Mouse (Mus musculus): ENCODE results near the gene Bcl11a. TPM values are rescaled to one million over a fixed set of nuclear protein-coding genes. Genes with fewer than 3 reads are reported as not detected.
A peak's percentile ranks its signal among the peaks of the same experiment; 100 is the strongest.

Gene Bcl11a
- polyA plus RNA-seq, 1 experiment from 2014 or later, result 29.6 TPM

DNA sequence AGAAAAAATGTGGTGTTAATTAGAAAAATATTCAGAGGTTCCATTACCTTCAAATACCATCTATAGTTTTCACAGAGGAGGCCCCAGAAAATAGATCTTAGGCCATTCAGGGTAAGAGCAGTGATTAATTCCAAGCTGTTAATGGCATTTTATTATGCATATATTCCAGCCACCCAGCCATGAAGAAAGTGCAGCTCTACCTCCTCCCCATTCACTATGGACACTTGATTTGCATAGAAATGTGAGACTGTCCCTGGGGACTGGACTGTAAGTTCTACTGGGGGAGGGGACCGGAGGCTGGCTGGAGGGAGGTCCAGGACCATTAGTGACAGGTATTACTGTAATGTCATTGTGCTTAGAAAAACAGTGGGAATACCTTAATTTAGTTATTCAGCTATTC lies 119.6 kb downstream of the Bcl11a start:
- H3K27ac ChIP-seq (ENCODE audit: low read depth), result no peak overlapping the region
- no peaks in the 10 kb centered on the region for H3K27me3 ChIP-seq (replicated peaks; ENCODE audit: control insufficient read depth, insufficient read depth, low read length)
- no peak overlapping the region for H3K4me2 ChIP-seq (ENCODE audit: low read length)
- DNase-seq (ENCODE audit: low spot score) (no peak), ATAC-seq (replicated peaks; ENCODE audit: low FRiP score, low TSS enrichment, low read depth) (no peak)
- H3K4me1 ChIP-seq (replicated peaks; ENCODE audit: control insufficient read depth, insufficient read depth, low read length), result peaks cover 5% of the 10 kb centered on the region; the same call in 1 of the 2 replicates
- WGBS, result 81% methylated on average over 1 of the region's 1 CpGs
- H3K36me3 ChIP-seq (ENCODE audit: control insufficient read depth, insufficient read depth, low read length), result no peaks in the 10 kb centered on the region
- H3K9ac ChIP-seq (ENCODE audit: low read length), result no peak overlapping the region
- no peak overlapping the region for H3K4me3 ChIP-seq (ENCODE audit: low read depth, low read length)
- no peaks in the 10 kb centered on the region for H3K9me3 ChIP-seq (ENCODE audit: control insufficient read depth, low read length)

DNA sequence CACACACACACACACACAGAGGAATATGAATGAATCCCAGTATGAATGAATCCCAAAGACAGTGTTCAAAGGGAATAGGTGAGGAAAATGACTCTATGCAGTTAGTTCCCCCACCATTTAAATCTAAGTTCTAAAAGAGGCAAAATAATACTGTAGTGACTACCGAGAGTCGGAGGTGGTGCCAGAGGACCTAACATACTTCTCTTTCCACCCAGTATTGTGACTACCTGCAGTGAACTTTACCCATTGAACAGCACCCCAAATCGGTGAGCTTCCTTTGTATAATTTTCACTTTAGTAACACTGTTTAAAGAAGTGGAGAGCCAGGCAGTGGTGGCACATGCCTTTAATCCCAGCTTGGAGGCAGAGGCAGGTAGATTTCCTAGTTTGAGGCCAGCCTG lies 121.7 kb downstream of the Bcl11a start:
- no peak for ATAC-seq (replicated peaks; ENCODE audit: low FRiP score, low TSS enrichment, low read depth)
- Histone ChIP-seq H3K9me3 (ENCODE audit: control insufficient read depth, low read length) (no peaks in the 10 kb centered on the region), H3K4me2 (ENCODE audit: low read length) (no peak overlapping the region), H3K27ac (ENCODE audit: low read depth) (no peak overlapping the region), H3K9ac (ENCODE audit: low read length) (no peak overlapping the region), H3K36me3 (ENCODE audit: control insufficient read depth, insufficient read depth, low read length) (no peaks in the 10 kb centered on the region), H3K27me3 (replicated peaks; ENCODE audit: control insufficient read depth, insufficient read depth, low read length) (no peaks in the 10 kb centered on the region), H3K4me3 (ENCODE audit: low read depth, low read length) (no peak overlapping the region), H3K4me1 (replicated peaks; ENCODE audit: control insufficient read depth, insufficient read depth, low read length) (peaks cover 14% of the 10 kb centered on the region)
- WGBS, result 93% methylated on average over 3 of the region's 3 CpGs
- DNase-seq (ENCODE audit: low spot score), result no peak

DNA sequence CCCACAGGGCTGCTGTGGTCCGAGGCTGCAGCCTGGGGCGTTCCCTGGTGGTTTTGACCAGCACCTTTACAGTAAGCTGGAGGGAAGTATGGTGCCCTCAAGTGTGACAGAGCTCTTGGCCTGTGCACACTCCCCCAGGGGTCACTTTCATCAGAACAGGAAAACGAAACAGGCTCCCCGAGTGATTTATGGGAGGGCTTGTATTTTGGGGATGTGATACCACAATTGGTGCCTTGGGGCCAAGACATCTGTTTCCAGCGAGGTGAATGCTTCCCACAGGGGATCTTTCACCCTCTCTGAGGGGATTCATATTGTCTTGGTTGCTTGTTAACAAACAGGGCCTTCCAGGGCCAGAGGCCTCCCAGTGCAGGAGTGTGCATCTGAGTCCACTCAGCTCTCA lies 122.5 kb downstream of the Bcl11a start:
- no peak overlapping the region for H3K27ac ChIP-seq (ENCODE audit: low read depth)
- no peaks in the 10 kb centered on the region for H3K9me3 ChIP-seq (ENCODE audit: control insufficient read depth, low read length)
- 75% methylated on average over 5 of the region's 5 CpGs for WGBS
- no peak for ATAC-seq (replicated peaks; ENCODE audit: low FRiP score, low TSS enrichment, low read depth)
- DNase-seq (ENCODE audit: low spot score), result no peak
- no peaks in the 10 kb centered on the region for H3K27me3 ChIP-seq (replicated peaks; ENCODE audit: control insufficient read depth, insufficient read depth, low read length)
- peaks cover 14% of the 10 kb centered on the region for H3K4me1 ChIP-seq (replicated peaks; ENCODE audit: control insufficient read depth, insufficient read depth, low read length)
- no peak overlapping the region for H3K4me3 ChIP-seq (ENCODE audit: low read depth, low read length)
- no peak overlapping the region for H3K4me2 ChIP-seq (ENCODE audit: low read length)
- H3K9ac ChIP-seq (ENCODE audit: low read length), result no peak overlapping the region
- no peaks in the 10 kb centered on the region for H3K36me3 ChIP-seq (ENCODE audit: control insufficient read depth, insufficient read depth, low read length)

DNA sequence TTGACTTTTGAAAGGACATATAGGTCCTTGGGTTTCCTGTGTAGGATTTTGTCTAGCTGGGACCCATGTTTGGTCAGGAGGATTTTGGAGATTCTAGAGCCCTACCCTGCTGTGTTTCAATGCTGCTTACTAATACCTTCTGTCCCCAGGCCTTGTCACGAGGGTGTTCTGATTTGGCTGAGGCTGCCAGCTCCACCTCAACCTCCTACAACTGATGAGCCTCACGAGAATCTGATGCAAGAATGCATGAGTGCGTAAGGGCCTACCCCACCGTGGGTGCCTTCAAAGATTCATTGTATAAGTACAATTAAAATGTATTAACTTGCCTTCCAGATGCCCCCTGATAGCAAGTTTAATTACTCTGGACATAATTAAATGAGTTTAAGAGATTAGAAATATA lies 123.4 kb downstream of the Bcl11a start:
- H3K9me3 ChIP-seq (ENCODE audit: control insufficient read depth, low read length), result no peaks in the 10 kb centered on the region
- no peak overlapping the region for H3K4me2 ChIP-seq (ENCODE audit: low read length)
- DNase-seq (ENCODE audit: low spot score) (no peak), ATAC-seq (replicated peaks; ENCODE audit: low FRiP score, low TSS enrichment, low read depth) (no peak)
- no peaks in the 10 kb centered on the region for H3K27me3 ChIP-seq (replicated peaks; ENCODE audit: control insufficient read depth, insufficient read depth, low read length)
- no peaks in the 10 kb centered on the region for H3K36me3 ChIP-seq (ENCODE audit: control insufficient read depth, insufficient read depth, low read length)
- no peak overlapping the region for H3K9ac ChIP-seq (ENCODE audit: low read length)
- H3K4me1 ChIP-seq (replicated peaks; ENCODE audit: control insufficient read depth, insufficient read depth, low read length), result peaks cover 14% of the 10 kb centered on the region
- WGBS, result 85% methylated on average over 4 of the region's 4 CpGs
- H3K27ac ChIP-seq (ENCODE audit: low read depth), result no peak overlapping the region
- no peak overlapping the region for H3K4me3 ChIP-seq (ENCODE audit: low read depth, low read length)

DNA sequence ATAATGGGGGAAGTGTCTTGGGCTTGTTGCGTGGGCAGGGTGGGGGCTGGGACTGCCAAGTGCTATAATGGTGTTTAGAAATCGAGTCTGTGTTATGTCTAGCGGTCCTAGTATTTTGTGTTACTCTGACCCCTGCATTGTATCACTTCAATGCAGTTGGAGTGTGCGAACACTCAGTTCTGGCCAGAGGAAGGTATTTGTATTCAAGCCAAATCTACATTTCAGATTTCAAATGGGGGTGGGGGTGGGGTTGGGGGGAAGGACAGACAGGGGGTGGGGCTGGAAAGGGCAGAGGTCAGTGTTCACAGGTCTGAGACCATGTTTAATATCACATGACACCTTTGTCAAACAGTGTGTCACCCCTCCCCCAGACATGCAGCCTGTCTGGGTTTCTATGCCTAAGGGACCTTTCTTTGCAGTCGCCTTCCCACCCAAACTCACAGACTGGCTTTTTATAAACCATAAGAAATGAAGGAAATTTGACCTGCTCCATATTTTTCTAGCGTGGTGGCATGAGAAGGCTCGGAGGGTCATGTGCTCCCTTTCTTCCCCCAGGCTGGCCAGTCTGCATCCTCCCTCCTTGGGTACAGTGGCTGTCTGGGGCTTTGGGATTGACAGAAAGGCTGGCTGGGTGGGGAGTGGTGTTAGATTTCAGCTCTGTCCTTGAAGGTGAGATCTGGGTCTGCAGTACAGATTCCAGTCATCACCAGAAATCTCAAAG lies 124.9 kb downstream of the Bcl11a start:
- ATAC-seq (replicated peaks; ENCODE audit: low FRiP score, low TSS enrichment, low read depth) (peak; percentile 57; the same call in 1 of the 2 replicates), DNase-seq (ENCODE audit: low spot score) (no peak)
- no peak overlapping the region for H3K4me3 ChIP-seq (ENCODE audit: low read depth, low read length)
- no peaks in the 10 kb centered on the region for H3K36me3 ChIP-seq (ENCODE audit: control insufficient read depth, insufficient read depth, low read length)
- H3K4me2 ChIP-seq (ENCODE audit: low read length), result peak overlapping the region; percentile 4; the same call in 1 of the 2 replicates
- no peak overlapping the region for H3K27ac ChIP-seq (ENCODE audit: low read depth)
- H3K27me3 ChIP-seq (replicated peaks; ENCODE audit: control insufficient read depth, insufficient read depth, low read length), result no peaks in the 10 kb centered on the region
- peaks cover 14% of the 10 kb centered on the region for H3K4me1 ChIP-seq (replicated peaks; ENCODE audit: control insufficient read depth, insufficient read depth, low read length)
- H3K9me3 ChIP-seq (ENCODE audit: control insufficient read depth, low read length), result no peaks in the 10 kb centered on the region
- no peak overlapping the region for H3K9ac ChIP-seq (ENCODE audit: low read length)
- WGBS, result 19% methylated on average over 7 of the region's 7 CpGs

DNA sequence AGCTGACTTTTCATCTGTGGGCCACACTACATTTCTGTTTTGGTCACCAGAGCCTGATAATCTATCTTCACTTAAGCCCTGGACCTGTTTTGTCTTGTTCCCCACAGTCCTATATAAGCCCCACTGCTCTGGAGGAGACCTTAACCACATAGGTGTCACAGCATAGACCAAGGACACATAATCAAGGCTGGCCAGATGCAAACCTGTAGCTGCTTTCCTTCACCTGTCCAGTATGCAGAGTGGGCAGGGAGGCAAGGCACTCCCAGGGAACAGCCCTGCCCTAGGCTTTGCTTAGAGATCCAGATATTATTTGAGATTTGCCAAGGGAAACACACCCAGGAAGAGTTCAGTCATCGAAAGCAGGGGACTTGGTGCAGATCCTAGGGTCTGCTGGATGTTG lies 125.6 kb downstream of the Bcl11a start:
- Histone ChIP-seq H3K4me3 (ENCODE audit: low read depth, low read length) (no peak overlapping the region), H3K9ac (ENCODE audit: low read length) (no peak overlapping the region), H3K4me2 (ENCODE audit: low read length) (no peak overlapping the region), H3K27ac (ENCODE audit: low read depth) (no peak overlapping the region), H3K27me3 (replicated peaks; ENCODE audit: control insufficient read depth, insufficient read depth, low read length) (no peaks in the 10 kb centered on the region), H3K9me3 (ENCODE audit: control insufficient read depth, low read length) (no peaks in the 10 kb centered on the region), H3K36me3 (ENCODE audit: control insufficient read depth, insufficient read depth, low read length) (no peaks in the 10 kb centered on the region), H3K4me1 (replicated peaks; ENCODE audit: control insufficient read depth, insufficient read depth, low read length) (peaks cover 14% of the 10 kb centered on the region)
- ATAC-seq (replicated peaks; ENCODE audit: low FRiP score, low TSS enrichment, low read depth), result no peak
- WGBS, result 90% methylated on average over 1 of the region's 1 CpGs
- no peak for DNase-seq (ENCODE audit: low spot score)

DNA sequence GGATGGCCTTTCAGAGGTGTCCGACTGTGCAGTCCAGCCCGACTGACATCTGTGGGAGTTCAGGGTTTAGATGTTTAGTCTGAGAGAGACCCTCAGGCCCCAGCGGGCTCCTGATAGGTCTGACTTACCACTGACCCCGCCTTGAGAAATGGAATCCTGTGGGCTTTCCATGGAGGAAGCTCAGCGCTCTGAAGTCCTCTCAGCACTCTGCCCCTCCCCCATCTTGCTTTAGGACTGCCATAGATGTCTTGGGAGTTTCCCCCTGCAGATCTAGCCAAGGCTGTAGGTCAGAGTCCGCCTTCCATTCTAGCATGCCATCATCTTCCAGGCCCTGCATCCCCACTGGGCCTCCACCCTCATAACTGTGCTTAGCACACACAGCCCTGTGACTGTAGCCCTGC lies 131.1 kb downstream of the Bcl11a start:
- Histone ChIP-seq H3K4me1 (replicated peaks; ENCODE audit: control insufficient read depth, insufficient read depth, low read length) (peaks cover 5% of the 10 kb centered on the region), H3K27ac (ENCODE audit: low read depth) (no peak overlapping the region), H3K4me3 (ENCODE audit: low read depth, low read length) (no peak overlapping the region), H3K27me3 (replicated peaks; ENCODE audit: control insufficient read depth, insufficient read depth, low read length) (no peaks in the 10 kb centered on the region), H3K36me3 (ENCODE audit: control insufficient read depth, insufficient read depth, low read length) (no peaks in the 10 kb centered on the region), H3K4me2 (ENCODE audit: low read length) (no peak overlapping the region), H3K9ac (ENCODE audit: low read length) (no peak overlapping the region), H3K9me3 (ENCODE audit: control insufficient read depth, low read length) (no peaks in the 10 kb centered on the region)
- ATAC-seq (replicated peaks; ENCODE audit: low FRiP score, low TSS enrichment, low read depth) (0 out of 2 replicates have a peak, but pooled peaks have one; percentile 68), DNase-seq (ENCODE audit: low spot score) (peak; percentile 62)
- 20% methylated on average over 6 of the region's 6 CpGs for WGBS

DNA sequence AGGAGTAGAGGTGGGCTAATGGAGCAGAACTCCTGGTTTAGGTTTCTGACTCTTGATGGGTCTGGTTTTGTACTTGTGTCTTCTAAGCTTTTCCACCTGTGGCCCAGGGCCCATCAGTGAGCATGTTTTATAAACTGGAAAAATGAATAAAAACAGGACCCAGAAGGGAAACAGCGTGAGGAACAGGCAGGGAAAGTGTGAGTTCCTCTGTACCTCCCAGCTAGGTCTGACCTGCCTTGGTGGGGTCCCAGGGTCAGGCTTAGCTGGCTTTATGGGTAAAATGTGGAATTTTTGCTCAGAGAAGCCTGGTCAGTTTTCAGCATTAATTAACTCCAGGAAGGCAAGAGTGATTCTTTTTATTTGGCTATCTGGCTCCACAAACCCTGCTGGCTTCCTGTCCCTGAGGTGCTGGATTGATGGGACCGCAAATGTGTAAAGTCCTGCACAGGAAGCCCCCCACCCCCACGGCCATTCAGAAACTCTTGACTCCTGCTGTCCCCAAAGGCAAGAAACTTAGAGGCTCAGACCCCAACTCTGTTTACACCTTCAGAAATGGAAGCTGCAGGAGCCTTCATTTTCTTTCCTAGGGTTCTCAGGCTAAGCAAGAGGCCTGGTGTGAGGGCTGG lies 136.8 kb downstream of the Bcl11a start:
- H3K4me2 ChIP-seq (ENCODE audit: low read length), result no peak overlapping the region
- no peaks in the 10 kb centered on the region for H3K36me3 ChIP-seq (ENCODE audit: control insufficient read depth, insufficient read depth, low read length)
- no peaks in the 10 kb centered on the region for H3K9me3 ChIP-seq (ENCODE audit: control insufficient read depth, low read length)
- H3K9ac ChIP-seq (ENCODE audit: low read length), result no peak overlapping the region
- H3K27ac ChIP-seq (ENCODE audit: low read depth), result no peak overlapping the region
- 48% methylated on average over 3 of the region's 3 CpGs for WGBS
- no peaks in the 10 kb centered on the region for H3K27me3 ChIP-seq (replicated peaks; ENCODE audit: control insufficient read depth, insufficient read depth, low read length)
- H3K4me1 ChIP-seq (replicated peaks; ENCODE audit: control insufficient read depth, insufficient read depth, low read length), result peaks cover 4% of the 10 kb centered on the region; the same call in 1 of the 2 replicates
- no peak for DNase-seq (ENCODE audit: low spot score)
- ATAC-seq (replicated peaks; ENCODE audit: low FRiP score, low TSS enrichment, low read depth), result no peak
- H3K4me3 ChIP-seq (ENCODE audit: low read depth, low read length), result no peak overlapping the region

All from intestine, embryonic 14.5 days (tissue).